Mouse (Mus musculus): ENCODE measurements at regions not wholly inside any gene's neighbourhood (a gene's known extent, or its start where the extent isn't known, plus 50 kb on each side); places are given as distances from the start of the nearest gene placed in this dataset.

DNA sequence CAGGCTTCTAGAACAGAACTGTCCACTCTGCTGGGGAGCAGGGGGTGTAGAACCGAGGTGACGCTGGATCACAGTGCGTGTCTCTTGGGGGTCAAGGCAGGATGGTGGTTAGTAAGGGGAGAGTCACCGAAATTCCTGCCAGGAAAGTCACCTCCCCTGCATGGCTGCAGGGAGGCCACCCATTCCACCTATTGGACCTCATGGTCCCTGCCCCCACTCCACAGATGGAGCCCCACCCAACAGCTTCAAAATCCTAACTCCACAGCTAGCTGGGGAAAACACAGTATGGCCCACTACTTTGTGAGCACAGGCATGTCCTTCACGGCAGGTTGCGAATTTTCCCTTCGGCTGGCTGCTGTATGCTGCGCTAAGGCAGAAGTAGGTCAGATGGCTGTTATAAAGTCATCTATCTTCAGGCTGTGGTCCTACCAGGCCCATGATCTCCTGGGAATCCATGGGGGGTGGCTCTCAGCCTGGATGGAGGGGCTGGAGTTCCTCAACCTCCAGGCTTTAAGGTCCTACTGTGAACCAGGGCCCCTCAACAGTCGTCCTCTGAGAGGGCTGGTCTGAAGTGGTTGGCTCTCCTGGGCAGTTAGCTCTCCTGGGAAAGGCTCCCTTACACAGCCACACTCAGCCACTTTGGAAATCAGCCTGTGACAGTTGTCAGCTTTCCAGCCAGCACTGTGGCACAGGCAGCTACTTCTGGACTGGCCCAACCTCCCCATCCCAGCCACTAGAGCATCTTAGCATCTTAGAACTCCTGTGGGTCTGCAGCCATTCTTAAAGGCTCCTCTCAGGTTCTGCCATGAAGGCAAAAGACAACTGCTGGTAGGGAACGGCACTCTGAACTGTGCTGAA is 124.0 kb upstream of the Klf14 start:
- DNase-seq (ENCODE audit: low spot score) = no peak

DNA sequence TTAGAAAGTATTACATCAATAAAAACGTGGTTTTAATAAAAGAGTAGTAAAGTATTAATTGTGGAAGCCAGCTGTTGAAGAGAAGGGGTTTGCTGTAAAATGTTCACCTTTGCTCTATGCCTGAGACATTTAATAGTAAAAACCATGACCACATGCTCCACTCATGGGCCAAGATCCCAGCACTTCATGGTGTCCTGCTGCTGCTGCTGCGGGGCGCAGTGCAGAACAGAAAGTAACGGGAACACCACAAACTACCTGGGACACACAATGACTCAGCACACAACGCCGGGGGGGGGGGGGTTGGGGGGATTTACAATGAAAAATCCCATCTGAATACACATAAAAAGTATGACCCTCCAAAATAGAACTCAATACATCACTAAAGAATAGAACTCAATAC is 124.8 kb upstream of the Klf14 start:
- DNase-seq (ENCODE audit: low spot score) = no peak

DNA sequence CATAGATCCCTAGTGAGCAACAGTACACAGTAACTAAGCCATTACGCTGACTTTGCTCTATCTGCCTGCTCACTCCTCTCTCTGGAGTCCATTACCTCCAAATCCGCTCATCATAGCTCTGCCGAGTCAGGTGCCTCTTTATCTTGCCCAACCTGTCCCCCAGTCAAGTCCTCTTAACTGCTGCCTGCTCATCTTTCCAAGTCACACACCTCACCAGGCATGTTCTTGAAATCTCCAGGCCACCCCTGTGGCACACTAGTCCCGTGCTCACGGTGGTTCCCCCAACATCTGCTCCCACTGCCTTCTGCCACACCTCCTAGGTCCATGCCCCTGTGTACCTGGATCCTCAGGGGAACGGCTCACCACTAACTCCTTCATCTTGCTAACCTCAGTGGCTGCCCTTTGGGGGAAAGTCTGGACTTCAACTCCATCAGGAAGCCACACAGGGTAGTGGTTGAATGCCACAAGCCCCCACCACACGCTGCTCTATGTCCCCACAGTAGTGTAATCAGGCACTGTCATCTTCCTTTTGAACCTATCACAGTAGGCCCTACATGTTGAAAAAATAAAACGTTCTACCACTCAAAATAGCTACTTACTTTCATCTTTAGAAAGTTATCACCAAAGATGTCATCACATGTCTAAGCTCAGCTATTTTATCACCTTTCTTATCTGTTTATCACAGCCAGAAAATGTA is 126.3 kb upstream of the Klf14 start:
- no peak for DNase-seq (ENCODE audit: low spot score)

DNA sequence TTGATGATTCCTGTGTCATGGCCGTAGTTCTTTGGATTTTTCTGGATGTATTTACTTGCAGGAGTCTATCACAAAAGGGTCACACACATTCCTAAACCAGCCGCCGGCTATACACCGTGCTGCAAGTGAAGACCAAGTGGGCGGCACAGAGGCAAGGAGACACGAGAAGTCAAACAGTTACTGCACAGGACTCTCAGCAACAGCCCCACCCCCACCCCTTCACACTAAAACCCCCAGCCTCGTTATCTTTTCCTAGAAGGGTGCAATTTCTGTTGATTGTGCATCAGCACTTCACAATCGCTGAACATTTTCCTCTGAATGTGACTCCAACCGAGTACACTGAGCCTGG is 126.9 kb upstream of the Klf14 start:
- no peak for DNase-seq (ENCODE audit: low spot score)

DNA sequence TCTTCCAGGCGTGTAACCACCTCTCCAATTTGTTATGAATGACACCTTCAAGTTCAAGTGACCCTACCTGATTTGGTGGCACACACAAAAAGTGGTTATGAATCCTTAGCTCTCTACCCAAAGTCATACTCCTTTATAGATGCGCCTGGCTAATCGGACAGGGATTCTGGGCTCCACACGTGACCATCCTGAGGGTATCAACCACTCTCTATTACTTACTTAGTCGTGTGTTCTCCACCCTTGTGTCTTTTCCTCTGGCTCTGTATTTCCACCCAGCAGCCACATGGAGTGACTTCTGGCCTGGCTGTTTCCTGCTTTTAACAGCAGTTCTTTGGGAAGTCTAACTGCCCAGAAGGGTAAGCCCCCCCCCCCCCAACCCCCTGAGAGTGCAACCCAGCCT is 127.4 kb upstream of the Klf14 start:
- DNase-seq (ENCODE audit: low spot score) = no peak

DNA sequence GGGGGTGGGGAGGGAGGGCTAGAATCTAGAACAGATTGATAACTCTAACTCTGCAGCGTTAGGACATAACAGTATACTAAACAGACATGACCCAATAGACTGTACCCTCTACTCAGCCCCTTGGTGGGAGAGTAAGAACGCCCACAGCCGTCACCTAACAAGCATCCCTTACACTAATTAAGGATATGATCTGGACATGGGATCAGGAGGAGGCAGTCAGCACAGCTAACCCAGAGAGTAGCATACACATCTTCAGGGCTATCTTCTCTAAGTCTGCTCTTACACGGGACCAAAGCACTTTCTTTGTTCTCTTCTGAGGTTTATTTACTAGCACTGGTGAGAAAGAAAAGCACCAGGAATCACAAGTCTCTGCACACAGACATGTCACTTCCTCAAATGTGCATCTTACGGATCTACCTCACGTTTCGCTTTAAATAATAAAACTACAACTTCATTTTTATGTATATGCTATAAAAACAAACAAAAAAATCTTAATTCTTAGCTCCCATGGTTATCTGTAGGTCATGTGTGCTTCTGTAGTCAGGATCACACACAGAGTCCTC is 128.0 kb upstream of the Klf14 start:
- no peak for DNase-seq (ENCODE audit: low spot score)

DNA sequence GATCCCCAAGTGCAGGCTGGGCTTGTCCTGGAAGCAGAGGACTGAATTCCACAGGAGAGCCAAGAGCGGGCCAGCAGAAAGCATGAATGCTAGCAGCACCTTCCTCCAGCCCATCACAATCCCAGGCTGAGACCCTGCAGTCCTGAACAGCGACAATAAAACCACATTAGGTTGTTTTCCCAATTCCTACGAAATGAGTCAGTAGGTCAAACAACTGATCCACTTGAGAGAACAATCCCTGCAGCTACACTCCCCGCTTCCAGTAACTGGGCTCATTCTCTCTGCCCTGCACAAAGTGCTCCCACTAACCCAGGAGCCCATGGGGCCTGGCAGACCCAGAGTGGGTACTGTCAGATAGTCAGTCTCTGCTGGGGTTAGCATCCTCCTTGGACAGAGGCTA is 128.6 kb upstream of the Klf14 start:
- no peak for DNase-seq (ENCODE audit: low spot score)

DNA sequence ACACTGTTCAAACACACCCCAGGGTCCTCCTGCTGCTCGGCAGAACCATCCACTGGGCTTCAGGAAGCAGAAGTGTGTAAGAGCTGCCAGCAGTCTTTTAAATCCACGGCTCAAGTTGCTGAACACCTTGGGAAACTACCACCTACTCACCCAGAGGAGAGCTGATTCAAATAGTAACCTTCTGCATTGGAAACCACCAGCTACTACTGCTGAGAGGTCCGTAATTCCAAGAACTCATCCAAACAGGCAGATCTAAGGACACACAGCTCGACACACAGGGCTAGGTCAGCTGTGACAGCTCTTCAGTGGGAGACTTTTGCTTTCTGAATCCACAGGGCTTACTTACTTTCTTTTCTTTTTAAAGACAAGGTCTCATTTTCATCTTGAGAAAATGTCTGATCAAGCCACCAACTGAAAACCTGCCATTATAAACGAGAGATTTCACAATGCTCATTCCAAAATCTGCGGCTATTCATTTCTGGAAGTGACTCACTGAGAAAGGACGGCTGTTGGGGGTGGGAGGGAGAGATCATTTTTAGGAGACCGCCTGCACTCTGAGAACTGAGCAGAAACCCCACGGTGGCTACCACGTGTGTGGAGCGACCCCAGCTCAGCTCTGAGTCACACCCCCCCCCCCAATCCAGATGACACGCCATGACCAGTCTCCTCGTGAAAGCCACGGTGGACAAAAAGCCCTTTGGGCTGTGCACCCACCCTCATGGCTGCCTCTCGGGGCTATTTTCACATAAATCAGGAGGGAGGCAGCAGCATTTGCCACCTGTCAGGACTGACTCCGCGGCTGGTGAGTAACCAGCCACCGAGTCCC is 129.5 kb upstream of the Klf14 start:
- no peak for DNase-seq (ENCODE audit: low spot score)

DNA sequence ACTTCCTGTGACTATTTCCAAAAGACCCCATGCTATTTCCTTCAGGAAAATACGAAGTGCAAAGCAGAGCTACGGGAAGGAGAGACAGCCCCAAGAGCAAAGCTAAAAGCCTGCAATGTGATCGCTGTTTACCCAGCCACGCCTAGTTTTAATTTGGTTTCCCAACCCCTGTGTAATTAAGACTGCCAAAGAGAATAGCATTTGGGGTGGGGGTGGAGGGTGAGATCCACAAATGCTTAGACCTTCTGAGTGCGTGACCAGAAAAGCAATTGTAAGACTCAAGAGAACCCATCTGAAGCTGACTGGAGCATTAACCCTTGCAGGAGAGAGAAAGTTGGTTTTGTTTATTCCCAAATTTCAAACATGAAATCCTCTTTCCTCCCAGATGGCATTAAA is 130.1 kb upstream of the Klf14 start:
- DNase-seq (ENCODE audit: low spot score) = no peak

DNA sequence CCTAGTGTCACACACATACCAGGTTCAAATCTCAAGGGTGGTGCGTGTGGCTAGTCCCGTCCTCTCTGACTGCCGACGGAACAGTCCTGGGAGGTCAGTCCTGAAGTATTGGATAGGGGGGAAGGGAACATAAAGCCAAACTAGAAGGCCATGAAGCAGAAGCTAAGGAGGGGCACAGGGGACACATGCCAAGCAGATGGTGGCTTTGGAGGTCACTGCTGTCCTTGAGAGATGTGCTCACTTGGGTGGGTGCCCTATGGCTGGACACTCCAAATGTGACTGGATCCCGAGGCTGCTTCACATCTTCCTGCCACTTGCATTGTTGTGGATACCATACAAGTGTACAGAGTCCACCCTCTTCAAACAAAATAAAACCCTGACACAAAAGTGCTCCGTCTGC is 131.4 kb upstream of the Klf14 start:
- no peak for DNase-seq (ENCODE audit: low spot score)

DNA sequence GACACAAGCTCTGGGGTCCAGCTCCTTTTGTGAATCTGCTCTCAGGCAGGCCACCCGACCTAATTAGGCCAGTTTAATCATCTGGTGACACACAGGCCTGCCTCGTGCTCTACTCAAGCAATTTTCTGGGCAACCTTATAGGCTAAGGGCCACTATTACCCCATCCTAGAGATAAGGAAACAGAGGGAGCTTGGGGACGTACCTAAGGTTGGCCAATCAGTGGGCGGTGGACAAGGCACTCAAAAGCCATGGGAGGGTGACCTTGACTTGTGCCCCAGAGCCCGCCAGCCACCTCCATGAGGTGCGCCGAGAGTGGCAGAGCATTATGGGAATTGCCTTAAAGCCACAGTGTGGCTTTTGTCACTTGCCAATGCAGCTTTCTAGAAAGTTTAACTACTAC is 131.9 kb upstream of the Klf14 start:
- DNase-seq (ENCODE audit: low spot score) = no peak

DNA sequence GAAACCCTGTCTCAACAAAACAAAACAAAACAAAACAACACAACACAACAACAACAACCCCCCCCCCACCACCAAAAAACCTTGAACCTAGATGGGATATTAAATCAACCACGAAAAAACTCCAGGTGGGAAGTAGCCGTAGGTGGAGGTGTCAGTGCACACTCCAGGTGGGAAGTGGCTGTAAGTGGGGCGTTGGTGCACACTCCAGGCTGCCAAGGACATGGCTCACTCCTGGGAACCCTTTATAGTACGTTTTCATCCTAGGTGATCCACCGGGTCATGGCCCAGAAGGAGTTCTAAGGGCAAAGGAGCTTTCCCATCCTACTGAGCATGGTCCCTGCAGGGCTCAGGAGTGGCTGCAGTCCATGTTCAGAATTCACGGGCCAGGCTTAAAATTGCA is 133.4 kb upstream of the Klf14 start:
- DNase-seq (ENCODE audit: low spot score) = no peak

DNA sequence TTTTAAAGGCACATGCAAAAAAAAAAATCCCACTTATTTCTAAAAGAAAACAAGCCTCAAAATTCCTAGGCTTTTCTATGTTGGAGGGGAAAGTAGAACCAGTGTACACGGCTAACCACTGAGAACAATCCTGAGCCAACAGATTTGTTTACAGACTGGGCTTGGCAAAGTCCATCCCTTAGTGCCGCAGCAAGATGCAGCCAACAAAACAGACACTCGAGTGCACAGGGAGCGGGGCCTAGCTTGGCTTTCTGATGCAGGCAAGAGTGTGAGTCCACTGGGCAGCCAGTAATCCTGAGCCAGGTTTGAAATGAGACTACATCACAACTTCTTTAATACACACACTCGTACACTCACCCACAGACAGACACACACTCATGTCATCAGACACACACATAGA is 133.9 kb upstream of the Klf14 start:
- no peak for DNase-seq (ENCODE audit: low spot score)

DNA sequence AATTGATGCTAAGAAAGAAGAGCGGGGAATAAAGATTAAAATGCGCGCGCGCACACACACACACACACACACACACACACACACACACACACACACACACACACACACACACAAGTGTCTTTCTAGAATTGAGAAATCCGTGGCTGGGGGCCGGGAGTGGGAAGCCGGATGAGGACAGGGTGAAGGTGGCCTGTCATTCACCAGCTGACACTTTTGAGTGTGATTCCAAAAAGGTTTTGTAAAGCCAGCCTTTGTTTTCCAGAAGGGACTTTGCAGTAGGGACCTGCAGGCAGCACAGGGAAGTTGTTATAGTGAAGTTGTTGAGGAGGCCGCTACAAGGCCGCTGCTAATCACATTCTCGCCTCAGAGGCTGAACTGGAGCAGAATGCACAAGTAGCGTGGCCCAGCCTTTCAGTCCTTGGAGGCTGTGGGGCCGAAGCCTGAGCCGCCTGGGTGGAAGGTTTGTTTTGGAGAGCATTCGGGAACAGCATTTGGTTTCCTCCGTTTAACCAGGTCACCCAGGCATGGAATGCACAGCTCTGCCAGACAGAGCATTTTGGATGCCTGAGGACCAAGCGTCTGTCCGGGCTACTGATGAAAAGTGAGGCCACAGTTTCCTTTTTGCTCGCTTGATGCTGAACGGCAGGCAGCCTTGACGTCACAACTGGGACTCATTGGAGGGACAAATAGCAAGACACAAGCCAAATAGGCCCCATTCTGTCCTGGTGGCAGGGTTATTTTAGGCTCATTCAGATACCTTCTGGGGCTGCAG is 137.3 kb upstream of the Klf14 start:
- no peak for DNase-seq (ENCODE audit: low spot score)

DNA sequence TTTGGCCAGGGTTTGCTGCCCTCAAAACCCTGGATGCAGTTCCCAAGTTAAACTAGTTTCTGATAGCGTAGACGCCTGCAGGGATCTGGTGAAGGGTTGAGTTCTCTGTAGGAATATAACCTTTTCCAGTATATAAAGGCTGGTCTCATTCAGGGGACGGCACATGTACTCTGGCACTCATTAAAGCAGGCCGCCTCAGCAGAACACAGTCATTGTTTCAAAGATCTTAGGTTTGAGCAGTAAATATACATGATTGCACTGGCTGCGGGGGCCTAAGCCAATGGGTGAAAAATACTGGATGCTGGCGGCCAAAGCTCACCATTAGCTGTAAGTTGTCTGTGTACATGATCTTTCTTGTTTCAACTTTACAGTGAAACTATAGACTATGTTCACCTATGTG is 137.9 kb upstream of the Klf14 start:
- no peak for DNase-seq (ENCODE audit: low spot score)

DNA sequence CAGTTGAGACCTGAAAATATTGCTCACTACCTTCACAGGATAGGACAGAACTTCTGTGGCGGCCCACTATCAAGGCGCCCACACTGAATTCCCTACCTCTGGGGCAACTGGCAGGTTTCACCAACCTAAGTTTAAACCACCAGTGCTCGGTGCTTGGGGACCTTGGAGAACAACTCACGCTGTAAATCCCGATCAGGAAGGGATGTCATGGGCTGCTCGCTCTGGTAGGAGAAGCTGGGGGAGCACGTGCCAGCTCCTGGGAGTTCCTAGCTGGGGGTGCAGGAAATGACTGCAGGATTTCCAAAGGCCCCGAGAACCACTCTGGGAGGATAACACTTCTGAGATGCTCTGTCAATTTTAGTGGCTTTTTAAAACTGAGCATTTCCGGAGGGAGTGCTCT is 138.4 kb upstream of the Klf14 start:
- DNase-seq (ENCODE audit: low spot score) = no peak

DNA sequence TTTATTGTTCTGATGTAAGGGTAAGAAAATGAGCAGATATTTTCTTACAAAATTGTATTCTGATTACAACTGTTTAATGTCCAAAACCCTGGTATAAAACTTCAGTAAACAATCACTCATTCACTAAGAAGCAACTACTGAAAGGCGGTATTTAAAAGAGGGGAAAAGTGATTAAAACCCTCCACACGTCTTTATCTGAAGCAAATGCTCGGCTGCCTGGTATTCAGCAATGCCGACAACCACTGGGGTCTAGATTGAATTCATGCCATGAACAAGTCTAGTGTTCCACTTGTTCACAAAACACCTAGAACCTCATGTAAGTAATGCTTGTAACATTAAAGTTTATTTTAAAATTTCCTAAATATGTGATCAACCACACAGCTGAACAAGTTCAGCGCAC is 139.2 kb upstream of the Klf14 start:
- DNase-seq (ENCODE audit: low spot score) = no peak

DNA sequence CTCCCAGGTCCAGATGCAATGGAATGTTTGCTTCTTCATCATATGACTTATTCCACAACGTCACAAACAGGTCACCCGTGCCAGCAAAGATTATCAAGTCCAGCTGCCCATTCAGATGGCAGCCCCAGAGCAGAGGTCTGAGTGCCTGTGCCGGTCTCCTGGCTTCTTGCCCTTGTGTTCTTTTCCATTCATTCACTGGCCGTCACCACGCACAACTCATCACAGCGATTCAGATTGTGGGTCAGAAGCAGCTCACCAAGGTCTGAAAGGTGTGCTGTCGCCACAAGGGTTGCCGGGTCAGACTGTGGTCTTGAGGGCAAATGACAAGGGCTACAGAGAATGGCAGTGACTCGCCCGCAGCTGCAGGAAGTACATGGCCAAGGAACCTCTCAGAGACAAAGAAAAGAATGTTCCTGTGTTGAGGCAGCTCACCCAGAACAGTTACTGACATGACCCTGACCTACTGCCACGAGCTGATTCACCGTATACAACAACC is 141.3 kb upstream of the Klf14 start:
- DNase-seq (ENCODE audit: low spot score) = peak; percentile 16

DNA sequence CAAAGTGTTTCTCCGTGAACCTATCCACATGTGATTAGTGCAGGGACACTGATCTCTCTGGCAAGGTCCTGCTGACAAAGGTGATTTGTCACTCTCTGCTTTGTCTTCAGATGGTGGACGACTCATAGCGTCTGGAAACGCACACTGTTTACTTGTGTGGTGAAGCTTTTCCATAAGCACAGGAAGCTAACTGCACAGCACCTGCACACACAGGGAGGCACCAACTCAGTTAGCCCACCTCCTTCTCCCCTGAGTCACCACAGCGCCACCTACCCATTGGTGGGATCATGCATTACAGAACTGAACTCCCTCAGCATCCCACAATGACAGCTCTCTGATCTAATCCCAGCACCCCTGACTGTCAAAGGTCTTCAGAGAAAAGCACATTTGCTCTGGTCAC is 141.9 kb upstream of the Klf14 start:
- peak; percentile 89 for DNase-seq (ENCODE audit: low spot score)

DNA sequence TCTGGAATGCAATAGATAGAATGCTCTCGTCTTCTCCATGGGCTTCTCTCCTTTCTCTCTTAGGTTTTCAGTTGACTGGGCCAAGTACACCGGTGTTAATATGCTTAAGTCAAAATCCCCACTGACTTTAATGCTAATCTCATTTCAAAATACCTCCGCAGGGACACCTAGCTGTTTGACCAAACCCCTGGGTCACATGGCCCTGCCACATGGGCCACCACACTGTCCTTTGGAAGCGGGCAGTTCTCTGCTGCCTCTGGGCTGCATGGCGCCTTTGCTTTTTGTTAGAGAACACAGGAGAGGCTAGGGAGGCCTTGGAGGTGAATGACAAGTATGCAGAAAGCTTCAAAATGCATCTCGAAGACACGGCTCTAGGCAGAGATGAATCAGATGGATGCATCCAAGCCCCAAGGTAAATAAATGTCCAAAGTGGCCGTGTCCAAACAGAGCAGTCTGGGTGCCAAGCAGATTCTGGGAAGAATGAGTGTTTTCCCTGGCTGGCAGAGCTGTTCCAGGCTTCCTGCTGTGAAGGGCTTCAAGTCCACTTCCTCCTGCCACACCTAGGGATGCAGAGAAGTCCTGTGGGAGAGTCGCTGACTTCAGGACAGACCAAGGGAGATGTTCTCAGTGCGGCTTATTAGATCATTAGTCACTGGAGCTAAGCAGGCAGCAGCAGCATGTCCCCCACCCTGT is 147.4 kb upstream of the Klf14 start:
- DNase-seq (ENCODE audit: low spot score) = no peak

Data from thymus, postnatal 0 days (tissue).